Mouse (Mus musculus) lung, adult 2 months (tissue): ENCODE data around the gene Cd33. TPM values are rescaled to one million over a fixed set of nuclear protein-coding genes. Genes with fewer than 3 reads are reported as not detected.

Experiments used
- DNase-seq: peaks from one replicate; pipeline ENCODE4 v3.0.0; 2022
- H3K4me1 ChIP-seq: fragments of 200-500 bp; 2 replicates; pipeline ENCODE4 v1.6.1; 2011; ENCODE audit warnings: low read length; ENCODE audit not compliant: control insufficient read depth, insufficient read depth
- H3K4me3 ChIP-seq: fragments of 200-500 bp; replicated peaks from 2 replicates; pipeline ENCODE3; 2011; ENCODE audit warnings: low read depth, mild to moderate bottlenecking, control low read depth, low read length; ENCODE audit errors: extremely low read depth
- CTCF ChIP-seq: fragments of 200-500 bp; IDR thresholded peaks from 2 replicates; pipeline ENCODE4 v1.5.1; 2011; ENCODE audit warnings: mild to moderate bottlenecking, low read length, control low read depth; ENCODE audit not compliant: insufficient read depth
- POLR2A ChIP-seq: fragments of 200-500 bp; IDR thresholded peaks from 2 replicates; pipeline ENCODE4 v1.6.1; 2011; ENCODE audit warnings: low read depth, mild to moderate bottlenecking, control low read depth, low read length, borderline replicate concordance; ENCODE audit errors: extremely low read depth
- WGBS: fragments of 180-500 bp; shearing (Covaris S2); methylation state at CpG from one replicate; pipeline ENCODE4 v1.1.7; 2018; 5-methylcytosine and 5-hydroxymethylcytosine counted together
- polyA plus RNA-seq: library from polyadenylated mRNA; depleted of rRNA; stranded (reverse); fragments of >200 nt; gene quantifications from 2 replicates; pipeline ENCODE4 v1.2.3, GENCODE M21; 2012

The Cd33 gene
- polyA plus RNA-seq, 1 experiment = 15.3 TPM

GRCm38 (mm10) chr7:43555351-43555750, 11.1 kb upstream of the Cd33 start:
- Histone ChIP-seq H3K4me1 (no peaks in the 10 kb centered on the region), H3K4me3 (no peak overlapping the region)
- no peak for DNase-seq
- whole genome bisulfite sequencing = 83% methylated on average over 5 of the region's 5 CpGs
- TF ChIP-seq POLR2A = no peak
- no peak for TF ChIP-seq CTCF

GRCm38 (mm10) chr7:43554550-43554949, 10.3 kb upstream of the Cd33 start:
- WGBS = 36% methylated on average over 3 of the region's 3 CpGs
- DNase-seq = no peak
- TF ChIP-seq CTCF (no peak), POLR2A (no peak)
- Histone ChIP-seq H3K4me1 (no peaks in the 10 kb centered on the region), H3K4me3 (no peak overlapping the region)

GRCm38 (mm10) chr7:43553153-43553552, 8.9 kb upstream of the Cd33 start:
- TF ChIP-seq CTCF (no peak), POLR2A (no peak)
- 56% methylated on average over 4 of the region's 4 CpGs for WGBS
- Histone ChIP-seq H3K4me3 (no peak overlapping the region), H3K4me1 (no peaks in the 10 kb centered on the region)
- DNase-seq = no peak

GRCm38 (mm10) chr7:43548206-43548605, 4.0 kb upstream of the Cd33 start:
- H3K4me1 ChIP-seq = no peaks in the 10 kb centered on the region
- WGBS = 80% methylated on average over 4 of the region's 4 CpGs
- no peak for TF ChIP-seq CTCF
- TF ChIP-seq POLR2A = no peak
- no peak for DNase-seq
- H3K4me3 ChIP-seq = no peak overlapping the region

GRCm38 (mm10) chr7:43547666-43548065, 3.4 kb upstream of the Cd33 start:
- Histone ChIP-seq H3K4me3 (no peak overlapping the region), H3K4me1 (no peaks in the 10 kb centered on the region)
- TF ChIP-seq POLR2A = no peak
- no peak for TF ChIP-seq CTCF
- DNase-seq = no peak
- WGBS = 34% methylated on average over 5 of the region's 5 CpGs

GRCm38 (mm10) chr7:43545656-43546545, 1.7 kb upstream of the Cd33 start:
- Histone ChIP-seq H3K4me3 (no peak overlapping the region), H3K4me1 (no peaks in the 10 kb centered on the region)
- no peak for DNase-seq
- 46% methylated on average over 7 of the region's 7 CpGs for WGBS
- no peak for TF ChIP-seq POLR2A
- no peak for TF ChIP-seq CTCF

GRCm38 (mm10) chr7:43538524-43538923, 5.7 kb downstream of the Cd33 start:
- WGBS = 67% methylated on average over 4 of the region's 4 CpGs
- Histone ChIP-seq H3K4me3 (no peak overlapping the region), H3K4me1 (no peaks in the 10 kb centered on the region)
- no peak for DNase-seq
- TF ChIP-seq CTCF (no peak), POLR2A (no peak)

- WGBS = 71% methylated on average over 9 of the region's 9 CpGs
Measured at GRCm38 (mm10) chr7:43532936-43533505, 11.2 kb downstream of the Cd33 start.

GRCm38 (mm10) chr7:43530216-43530785, 13.9 kb downstream of the Cd33 start:
- H3K4me3 ChIP-seq = no peak overlapping the region
- WGBS = 53% methylated on average over 8 of the region's 8 CpGs
- TF ChIP-seq POLR2A (no peak), CTCF (no peak)
- no peaks in the 10 kb centered on the region for H3K4me1 ChIP-seq
- DNase-seq = no peak

More at GRCm38 (mm10) chr7:43532936-43533505, 11.2 kb downstream of the Cd33 start:
- no peak for TF ChIP-seq POLR2A
- TF ChIP-seq CTCF = no peak
- Histone ChIP-seq H3K4me1 (no peaks in the 10 kb centered on the region), H3K4me3 (peak overlapping the region; percentile 2)
- no peak for DNase-seq

GRCm38 (mm10) chr7:43525313-43525712, 18.9 kb downstream of the Cd33 start:
- no peak for DNase-seq
- TF ChIP-seq CTCF = peak; percentile 32; the same call in 1 of the 2 replicates
- TF ChIP-seq POLR2A = no peak
- Histone ChIP-seq H3K4me3 (no peak overlapping the region), H3K4me1 (no peaks in the 10 kb centered on the region)
- WGBS = 42% methylated on average over 3 of the region's 3 CpGs
